Mouse (Mus musculus) cerebellum, adult 2 months (tissue): ENCODE data around the gene Vmn1r53. TPM values are rescaled to one million over a fixed set of nuclear protein-coding genes. Genes with fewer than 3 reads are reported as not detected.
"Not testable (repeated sequence)": the region's sequence is repeated elsewhere in the genome, so short reads cannot be mapped to it uniquely, and the experiment has no call there.

Source experiments
- DNase-seq, 2 experiments: peaks; one replicate each; pipeline ENCODE4 v3.0.0; 2021
- H3K27ac ChIP-seq: fragments of 200-500 bp; 2 replicates; pipeline ENCODE4 v1.5.1; 2012; ENCODE audit warnings: low read length, control low read depth, inconsistent platforms; ENCODE audit not compliant: insufficient read depth
- H3K27me3 ChIP-seq: fragments of 200-500 bp; 2 replicates; pipeline ENCODE4 v1.6.1; 2012; ENCODE audit warnings: inconsistent platforms, mild to moderate bottlenecking, low read length, moderate library complexity; ENCODE audit not compliant: control insufficient read depth, insufficient read depth
- H3K4me1 ChIP-seq: fragments of 200-500 bp; 2 replicates; pipeline ENCODE4 v1.6.1; 2011; ENCODE audit warnings: low read length; ENCODE audit not compliant: control insufficient read depth, insufficient read depth
- H3K4me3 ChIP-seq: fragments of 200-500 bp; replicated peaks from 2 replicates; pipeline ENCODE3; 2011; ENCODE audit warnings: mild to moderate bottlenecking, low read depth, low read length, control low read depth; ENCODE audit not compliant: insufficient read depth
- CTCF ChIP-seq: fragments of 200-500 bp; IDR thresholded peaks from 2 replicates; pipeline ENCODE4 v1.5.1; 2011; ENCODE audit warnings: low read depth, mild to moderate bottlenecking, control low read depth, low read length, moderate library complexity, borderline replicate concordance; ENCODE audit not compliant: insufficient read depth
- POLR2A ChIP-seq: fragments of 200-500 bp; IDR thresholded peaks from 2 replicates; pipeline ENCODE4 v1.6.1; 2011; ENCODE audit warnings: low read length, control low read depth, borderline replicate concordance; ENCODE audit not compliant: insufficient read depth
- WGBS: fragments of 180-500 bp; shearing (Covaris S2); methylation state at CpG from one replicate; pipeline ENCODE4 v1.1.7; 2018; 5-methylcytosine and 5-hydroxymethylcytosine counted together
- polyA plus RNA-seq: library from polyadenylated mRNA; depleted of rRNA; stranded (reverse); fragments of >200 nt; gene quantifications from 2 replicates; pipeline ENCODE4 v1.2.3, GENCODE M21; 2012; rRNA removed

Gene Vmn1r53
- not detected in 2 replicates for polyA plus RNA-seq

DNA sequence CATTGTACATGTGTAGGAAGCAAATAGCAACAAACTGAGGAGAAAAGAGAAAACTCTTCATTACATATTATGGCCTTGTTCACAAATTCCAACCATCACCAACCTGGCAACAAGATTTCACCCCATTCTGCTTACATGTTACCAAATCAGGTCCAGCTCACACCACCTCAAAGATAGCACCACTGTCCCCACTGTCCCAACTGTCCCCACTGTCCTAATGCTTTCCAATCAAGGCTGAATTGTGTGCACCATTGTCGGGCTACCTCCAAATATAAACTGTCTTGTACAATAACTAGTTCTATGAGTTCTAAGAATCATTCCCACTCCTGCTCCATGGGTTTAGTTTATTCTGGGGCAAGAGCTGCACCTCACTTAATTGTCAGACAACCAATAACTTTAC is at the start of gene Vmn1r53:
Gene Vmn1r53, minus strand, starts transcription at position 101 of the 400 bp plus-strand sequence.
- 83% methylated on average over 1 of the region's 1 CpGs for WGBS

DNA sequence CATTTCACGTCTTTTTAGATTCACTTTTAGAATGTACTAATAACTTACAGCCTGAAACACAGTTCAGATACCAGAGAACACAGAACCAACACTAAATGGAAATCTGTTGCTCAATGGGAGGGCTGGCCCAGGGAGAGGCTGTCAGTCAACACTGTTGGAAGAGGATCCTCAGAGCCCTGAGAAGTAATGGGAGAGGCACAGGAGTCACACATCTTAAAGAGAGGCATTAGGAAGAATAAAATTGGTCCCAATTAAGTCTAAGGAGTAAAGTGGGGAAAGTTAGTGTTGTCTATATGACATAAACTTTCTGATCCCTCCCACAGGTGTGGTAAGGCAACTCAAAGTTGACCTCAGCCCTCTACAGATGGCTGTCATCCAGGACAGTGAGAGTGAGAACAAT is 21.8 kb upstream of the Vmn1r53 start, which contains the start of gene Vmn1r54:
Gene Vmn1r54, plus strand, starts transcription at position 301 of the 400 bp plus-strand sequence.
- Histone ChIP-seq H3K4me1 (no peaks in the 10 kb centered on the region), H3K27ac (no peak within 1 kb of the TSS), H3K4me3 (no peak within 1 kb of the TSS), H3K27me3 (no peaks in the 10 kb centered on the region)
- no peak for DNase-seq
- TF ChIP-seq POLR2A = no peak
- TF ChIP-seq CTCF = no peak
- 74% methylated on average over 1 of the region's 1 CpGs for WGBS

More for the DNA sequence above, at the start of gene Vmn1r53:
- no peak for DNase-seq
- no peaks in the 10 kb centered on the region for H3K27me3 ChIP-seq
- no peak for TF ChIP-seq CTCF
- TF ChIP-seq POLR2A = no peak
- no peaks in the 10 kb centered on the region for H3K4me1 ChIP-seq
- H3K4me3 ChIP-seq = no peak within 1 kb of the TSS
- no peak within 1 kb of the TSS for H3K27ac ChIP-seq

DNA sequence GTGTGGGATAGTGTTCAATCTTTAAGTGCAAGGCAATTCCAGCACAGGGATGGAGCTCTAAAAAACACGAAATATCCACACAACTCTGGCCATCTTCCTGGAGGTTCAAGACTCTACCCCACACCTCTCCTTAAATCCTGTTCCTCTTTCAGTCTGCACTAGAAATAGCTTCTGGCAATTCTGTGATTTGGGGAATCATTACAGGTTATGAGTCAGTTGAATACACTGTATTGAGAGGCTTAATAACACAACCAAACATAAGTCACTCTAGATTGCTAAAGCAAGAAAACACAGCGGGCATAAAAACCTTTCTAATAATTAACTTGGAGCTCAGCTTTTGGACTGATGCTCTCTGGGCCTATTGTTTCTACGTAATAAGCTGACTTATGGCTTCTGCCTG is 19.8 kb upstream of the Vmn1r53 start:
- H3K27me3 ChIP-seq = no peaks in the 10 kb centered on the region
- TF ChIP-seq POLR2A (no peak), CTCF (no peak)
- H3K4me1 ChIP-seq = no peaks in the 10 kb centered on the region
- DNase-seq = no peak
- H3K27ac ChIP-seq = no peak overlapping the region
- 84% methylated on average over 3 of the region's 3 CpGs for WGBS
- H3K4me3 ChIP-seq = no peak overlapping the region

DNA sequence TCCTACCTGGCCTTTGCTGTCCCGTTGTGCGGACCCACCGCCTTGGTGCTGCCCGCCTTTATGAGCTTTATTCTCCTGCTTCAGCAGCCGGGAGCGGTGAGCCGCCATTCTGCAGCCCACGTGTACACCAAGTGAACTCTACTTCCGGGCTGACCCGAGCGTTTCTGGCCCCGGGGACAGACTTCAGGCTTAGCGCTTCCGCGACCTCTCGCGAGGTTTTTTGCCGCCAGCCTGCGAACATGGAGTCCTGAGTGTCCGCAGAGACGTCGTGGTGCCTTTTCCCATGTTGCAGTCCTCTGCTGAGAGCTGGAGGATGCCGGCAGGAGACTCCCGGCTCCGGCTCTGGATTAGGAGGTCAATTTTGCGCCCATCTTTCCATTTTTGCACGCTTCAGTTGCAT is 8.4 kb upstream of the Vmn1r53 start:
- Histone ChIP-seq H3K4me3 (no peak overlapping the region), H3K27ac (no peak overlapping the region), H3K4me1 (no peaks in the 10 kb centered on the region), H3K27me3 (no peaks in the 10 kb centered on the region)
- no peak for TF ChIP-seq CTCF
- no peak for TF ChIP-seq POLR2A
- no peak for DNase-seq
- 61% methylated on average over 27 of the region's 27 CpGs for WGBS

DNA sequence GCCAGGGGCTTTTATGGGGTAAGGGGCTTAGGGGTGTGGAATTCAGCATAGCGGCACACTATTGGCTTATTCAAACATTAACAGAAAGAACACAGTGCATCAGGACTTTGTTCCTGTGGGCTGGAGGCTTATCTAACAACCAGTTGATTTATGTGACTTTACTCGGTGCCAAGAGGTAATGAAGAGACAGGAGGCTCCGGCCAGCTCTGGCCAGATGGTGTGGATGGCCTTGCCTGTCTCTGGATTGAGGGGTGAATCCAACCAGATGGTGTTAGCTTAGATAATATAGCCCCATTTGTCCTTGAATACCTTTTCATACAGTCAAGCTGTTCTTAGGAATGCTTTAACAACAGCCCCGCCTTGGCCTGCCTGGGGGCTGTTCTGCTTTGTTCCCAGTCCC is 7.9 kb upstream of the Vmn1r53 start:
- not testable (repeated sequence) for H3K4me3 ChIP-seq, DNase-seq, H3K27me3 ChIP-seq, H3K4me1 ChIP-seq, H3K27ac ChIP-seq
- 63% methylated on average over 4 of the region's 4 CpGs for WGBS

DNA sequence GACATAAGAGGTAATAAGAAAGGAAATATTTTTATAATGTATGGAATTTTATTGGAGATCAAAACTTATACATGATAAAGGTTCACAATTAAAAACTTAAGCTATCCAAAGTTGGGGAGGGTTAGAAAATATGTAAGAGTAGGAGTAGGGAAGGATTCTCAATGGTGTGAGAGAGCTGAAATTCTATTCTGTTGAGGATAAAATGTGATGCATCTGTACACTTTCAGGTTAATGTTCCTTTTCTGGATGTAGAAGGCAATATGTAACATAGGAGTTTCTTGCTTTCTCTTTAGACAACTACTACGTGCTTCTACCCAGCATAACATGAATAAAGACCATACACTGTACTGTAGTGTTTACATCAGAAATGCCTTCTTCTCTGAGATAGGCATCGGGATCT is 21.7 kb downstream of the Vmn1r53 start, which contains the start of gene V1ra8:
Gene V1ra8, plus strand, starts transcription at position 301 of the 400 bp plus-strand sequence.
- DNase-seq, H3K27me3 ChIP-seq, H3K4me1 ChIP-seq, H3K27ac ChIP-seq, H3K4me3 ChIP-seq: not testable (repeated sequence)
- WGBS = 87% methylated on average over 2 of the region's 2 CpGs

DNA sequence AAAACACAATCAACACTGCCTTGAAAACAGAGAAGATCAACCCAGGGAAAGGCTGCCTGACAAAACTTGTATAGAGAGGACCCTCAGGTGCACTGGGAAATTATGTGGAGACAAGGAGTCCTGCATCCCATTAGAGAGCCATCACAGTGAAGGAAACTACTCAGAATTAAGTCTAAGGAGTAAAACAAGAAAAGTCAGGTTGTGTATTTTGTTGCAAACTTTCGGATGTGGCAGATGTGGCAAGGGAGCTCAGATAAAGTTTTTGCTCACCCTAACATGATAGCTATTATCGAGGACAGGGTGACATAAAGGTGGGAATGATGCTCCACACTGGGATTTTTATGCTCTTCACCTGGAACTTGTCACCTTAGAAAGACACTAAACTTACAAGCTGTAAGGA is 49.7 kb downstream of the Vmn1r53 start, which contains the start of gene Vmn1r52:
Gene Vmn1r52, plus strand, starts transcription at position 301 of the 400 bp plus-strand sequence.
- Histone ChIP-seq H3K4me1 (no peaks in the 10 kb centered on the region), H3K27ac (no peak within 1 kb of the TSS), H3K27me3 (no peaks in the 10 kb centered on the region), H3K4me3 (no peak within 1 kb of the TSS)
- no peak for DNase-seq
- no peak for TF ChIP-seq POLR2A
- no peak for TF ChIP-seq CTCF
- WGBS = 73% methylated on average over 2 of the region's 2 CpGs

Other genes starting within 250 kb of the Vmn1r53 start
- gene Vmn1r47, start 208.3 kb downstream of the Vmn1r53 start, polyA plus RNA-seq = not detected in 2 replicates
- gene Vmn1r48, start 187.6 kb downstream of the Vmn1r53 start, polyA plus RNA-seq = not detected in 2 replicates
- not detected in 2 replicates for gene Vmn1r49, start 145.9 kb downstream of the Vmn1r53 start, polyA plus RNA-seq
- gene Vmn1r50, start 123.0 kb downstream of the Vmn1r53 start, polyA plus RNA-seq = not detected in 2 replicates
- gene Vmn1r51, start 101.8 kb downstream of the Vmn1r53 start, polyA plus RNA-seq = not detected in 2 replicates
- not detected in 2 replicates for gene Vmn1r52, start 49.6 kb downstream of the Vmn1r53 start, polyA plus RNA-seq
- gene V1ra8, start 21.6 kb downstream of the Vmn1r53 start, polyA plus RNA-seq = not detected in 2 replicates
- gene Vmn1r54, start 21.9 kb upstream of the Vmn1r53 start, polyA plus RNA-seq = not detected in 2 replicates
- not detected in 2 replicates for gene BC048671, start 76.8 kb upstream of the Vmn1r53 start, polyA plus RNA-seq
- gene Chst13, start 100.7 kb upstream of the Vmn1r53 start, polyA plus RNA-seq = not detected in 2 replicates
- gene Uroc1, start 108.8 kb upstream of the Vmn1r53 start, polyA plus RNA-seq = not detected in 2 replicates
- gene Zxdc, start 145.1 kb upstream of the Vmn1r53 start, polyA plus RNA-seq = 20.3 and 21.5 TPM in 2 replicates
- gene Cfap100, start 204.4 kb upstream of the Vmn1r53 start, polyA plus RNA-seq = 5.3 and 5.5 TPM in 2 replicates
- 26.1 and 28.4 TPM in 2 replicates for gene Klf15, start 238.1 kb upstream of the Vmn1r53 start, polyA plus RNA-seq